Comparison of ENCODE assay signal across 34 mouse cellular contexts in genomic region chr1:89845487-89845886, GRCm38 (mm10).
DNase-seq lines count a peak whose midpoint lies in the region; ATAC-seq and TF ChIP-seq lines count a peak whose summit lies in the region.
"Had no signal": no experiment of that assay in that cellular context is flagged by ENCODE, and none has a peak within 500 bp of the region (broad histone marks: within the 10 kb centered on the region; RNA-seq: fewer than 3 reads in every experiment).

No protein-coding gene starts in this region.

- H3K9ac ChIP-seq in embryonic facial prominence, embryonic 13.5 days, result no peak overlapping the region
- no peak overlapping the region for H3K9ac ChIP-seq in midbrain, embryonic 13.5 days (replicated peaks)
- no peak overlapping the region for H3K9ac ChIP-seq in midbrain, embryonic 16.5 days (ENCODE audit: low read depth, low read length)
- H3K9ac ChIP-seq: embryonic facial prominence, embryonic 12.5 days; forebrain, embryonic 12.5 days; hindbrain, embryonic 12.5 days; intestine, embryonic 15.5 days; limb, embryonic 15.5 days; liver, embryonic 13.5 days; midbrain, embryonic 12.5 days; stomach, embryonic 15.5 days had no signal

- H3K4me2 ChIP-seq in embryonic facial prominence, embryonic 13.5 days, result no peak overlapping the region
- no peak overlapping the region for H3K4me2 ChIP-seq in midbrain, embryonic 13.5 days (replicated peaks)
- no peak overlapping the region for H3K4me2 ChIP-seq in midbrain, embryonic 16.5 days (ENCODE audit: low read length)
- H3K4me2 ChIP-seq: embryonic facial prominence, embryonic 12.5 days; forebrain, embryonic 12.5 days; heart, embryonic 11.5 days; hindbrain, embryonic 12.5 days; intestine, embryonic 15.5 days; limb, embryonic 15.5 days; liver, embryonic 13.5 days; midbrain, embryonic 12.5 days; stomach, embryonic 15.5 days had no signal

- no peaks in the 10 kb centered on the region for H3K9me3 ChIP-seq in embryonic facial prominence, embryonic 13.5 days
- no peaks in the 10 kb centered on the region; the same call in 1 of the 2 replicates for H3K9me3 ChIP-seq in embryonic facial prominence, embryonic 10.5 days
- no peaks in the 10 kb centered on the region for H3K9me3 ChIP-seq in midbrain, embryonic 13.5 days
- H3K9me3 ChIP-seq in midbrain, embryonic 16.5 days (replicated peaks; ENCODE audit: control insufficient read depth, low read length, poor library complexity, severe bottlenecking), result no peaks in the 10 kb centered on the region
- no peaks in the 10 kb centered on the region for H3K9me3 ChIP-seq in limb, embryonic 10.5 days (replicated peaks)
- H3K9me3 ChIP-seq: embryonic facial prominence, embryonic 12.5 days; forebrain, embryonic 12.5 days; hindbrain, embryonic 12.5 days; intestine, embryonic 15.5 days; limb, embryonic 15.5 days; liver, embryonic 13.5 days; midbrain, embryonic 12.5 days; stomach, embryonic 15.5 days had no signal

- TF ChIP-seq CTCF in gastrocnemius, adult 2 months (IDR thresholded peaks at IDR 0.05), result no peak

- H3K4me1 ChIP-seq in embryonic facial prominence, embryonic 13.5 days, result peaks cover 50% of the 10 kb centered on the region
- peaks cover 52% of the 10 kb centered on the region for H3K4me1 ChIP-seq in embryonic facial prominence, embryonic 10.5 days
- H3K4me1 ChIP-seq in midbrain, embryonic 13.5 days (replicated peaks), result peaks cover 51% of the 10 kb centered on the region
- peaks cover 33% of the 10 kb centered on the region for H3K4me1 ChIP-seq in midbrain, embryonic 16.5 days (ENCODE audit: control insufficient read depth, insufficient read depth, low read length)
- peaks cover 60% of the 10 kb centered on the region for H3K4me1 ChIP-seq in limb, embryonic 10.5 days
- H3K4me1 ChIP-seq: liver, embryonic 13.5 days; stomach, embryonic 15.5 days had no signal

- no peak for DNase-seq in embryonic facial prominence, embryonic 10.5 days (ENCODE audit: low spot score)
- DNase-seq in layer of hippocampus, adult 11-12 months (ENCODE audit: low spot score), result peak; percentile 25
- DNase-seq in layer of hippocampus, adult 18-20 months (ENCODE audit: low spot score in 2 of 2), result no peak
- no peak for DNase-seq in limb, embryonic 10.5 days (ENCODE audit: low spot score)
- DNase-seq in gastrocnemius, adult 2 months, result no peak
- DNase-seq: adrenal gland, postnatal 10 days; cerebellum, adult 11 months; cerebellum, adult 9-10 months; cerebellum, postnatal 36 days; gastrocnemius, postnatal 25 days; heart, adult 11 months; heart, postnatal 36 days; kidney, adult 2 months; kidney, postnatal 4 days; liver, embryonic 13.5 days; lung, adult 18-20 months; lung, postnatal 4 days; thymus, postnatal 25 days had no signal

- ATAC-seq in embryonic facial prominence, embryonic 13.5 days (ENCODE audit: insufficient number of reproducible peaks, insufficient read depth, low FRiP score, low TSS enrichment, low read depth), result no peak
- ATAC-seq in midbrain, embryonic 13.5 days, result no peak
- ATAC-seq in midbrain, embryonic 16.5 days, result no peak
- ATAC-seq: hindbrain, postnatal 0 days; intestine, embryonic 15.5 days; lung, postnatal 0 days had no signal

- H3K27ac ChIP-seq in embryonic facial prominence, embryonic 13.5 days, result peak overlapping the region; percentile 53
- H3K27ac ChIP-seq in embryonic facial prominence, embryonic 10.5 days (replicated peaks), result no peak overlapping the region
- peak overlapping the region; percentile 9; the same call in 1 of the 2 replicates for H3K27ac ChIP-seq in midbrain, embryonic 13.5 days
- H3K27ac ChIP-seq in midbrain, embryonic 16.5 days (ENCODE audit: low read length), result no peak overlapping the region
- peak overlapping the region; percentile 56; the same call in 1 of the 2 replicates for H3K27ac ChIP-seq in limb, embryonic 10.5 days
- no peak overlapping the region for H3K27ac ChIP-seq in gastrocnemius, adult 2 months
- H3K27ac ChIP-seq: embryonic facial prominence, embryonic 12.5 days; forebrain, embryonic 12.5 days; hindbrain, embryonic 12.5 days; hindbrain, postnatal 0 days; intestine, embryonic 15.5 days; limb, embryonic 15.5 days; liver, embryonic 13.5 days; stomach, embryonic 15.5 days had no signal

- H3K27me3 ChIP-seq in embryonic facial prominence, embryonic 13.5 days, result peaks cover 11% of the 10 kb centered on the region; the same call in 1 of the 2 replicates
- peaks cover 48% of the 10 kb centered on the region for H3K27me3 ChIP-seq in embryonic facial prominence, embryonic 10.5 days (replicated peaks; ENCODE audit: low read depth, poor library complexity, severe bottlenecking)
- H3K27me3 ChIP-seq in midbrain, embryonic 13.5 days, result 0 out of 2 replicates have a peak, but pooled peaks cover 6% of the 10 kb centered on the region
- no peaks in the 10 kb centered on the region for H3K27me3 ChIP-seq in midbrain, embryonic 16.5 days (ENCODE audit: control insufficient read depth, insufficient read depth, low read depth, low read length)
- peaks cover 35% of the 10 kb centered on the region for H3K27me3 ChIP-seq in limb, embryonic 10.5 days (ENCODE audit: low read depth, poor library complexity, severe bottlenecking)
- H3K27me3 ChIP-seq: CH12.LX; intestine, embryonic 15.5 days; liver, embryonic 13.5 days; stomach, embryonic 15.5 days had no signal

- intact Hi-C loops in gastrocnemius, adult 2 months (cut with DNase I), result no loop called here

- H3K36me3 ChIP-seq in embryonic facial prominence, embryonic 13.5 days, result peaks cover 32% of the 10 kb centered on the region
- H3K36me3 ChIP-seq in embryonic facial prominence, embryonic 10.5 days (replicated peaks), result peaks cover 29% of the 10 kb centered on the region
- H3K36me3 ChIP-seq in midbrain, embryonic 13.5 days, result peaks cover 34% of the 10 kb centered on the region
- no peaks in the 10 kb centered on the region; the same call in 1 of the 2 replicates for H3K36me3 ChIP-seq in midbrain, embryonic 16.5 days (ENCODE audit: control insufficient read depth, insufficient read depth, low read length)
- peaks cover 28% of the 10 kb centered on the region for H3K36me3 ChIP-seq in limb, embryonic 10.5 days
- H3K36me3 ChIP-seq: liver, embryonic 13.5 days had no signal

- H3K4me3 ChIP-seq in embryonic facial prominence, embryonic 13.5 days, result no peak overlapping the region
- H3K4me3 ChIP-seq in embryonic facial prominence, embryonic 10.5 days, result no peak overlapping the region
- H3K4me3 ChIP-seq in midbrain, embryonic 13.5 days (replicated peaks), result no peak overlapping the region
- H3K4me3 ChIP-seq in midbrain, embryonic 16.5 days (ENCODE audit: low read depth, low read length), result no peak overlapping the region
- no peak overlapping the region for H3K4me3 ChIP-seq in limb, embryonic 10.5 days
- H3K4me3 ChIP-seq in gastrocnemius, adult 2 months, result no peak overlapping the region
- H3K4me3 ChIP-seq: embryonic facial prominence, embryonic 12.5 days; erythroblast, embryonic 14.5 days; forebrain, embryonic 12.5 days; hindbrain, embryonic 12.5 days; intestine, embryonic 15.5 days; limb, embryonic 15.5 days; liver, embryonic 13.5 days; megakaryocyte, embryonic 14.5 days; midbrain, embryonic 12.5 days; stomach, embryonic 15.5 days had no signal

- WGBS in embryonic facial prominence, embryonic 13.5 days, result 70% methylated on average over 4 of the region's 4 CpGs
- WGBS in embryonic facial prominence, embryonic 10.5 days, result 82% methylated on average over 4 of the region's 4 CpGs
- 90% methylated on average over 4 of the region's 4 CpGs for WGBS in midbrain, embryonic 13.5 days
- 80% methylated on average over 4 of the region's 4 CpGs for WGBS in midbrain, embryonic 16.5 days
- 79% methylated on average over 4 of the region's 4 CpGs for WGBS in limb, embryonic 10.5 days

Comparison
In these comparisons a context has a peak if more than half of its experiments do, and no peak if none do; other contexts are left out.
1. H3K27ac ChIP-seq: peak in embryonic facial prominence, embryonic 13.5 days (single experiment), midbrain, embryonic 13.5 days (single experiment) and limb, embryonic 10.5 days (single experiment); none in embryonic facial prominence, embryonic 10.5 days (single experiment), midbrain, embryonic 16.5 days (single experiment) and gastrocnemius, adult 2 months (single experiment).